Mouse (Mus musculus): ENCODE data around the gene Aldh1b1. TPM values are rescaled to one million over a fixed set of nuclear protein-coding genes. Genes with fewer than 3 reads are reported as not detected.
A peak's percentile ranks its signal among the peaks of the same experiment; 100 is the strongest.

Gene Aldh1b1
- polyA plus RNA-seq, 1 experiment from 2014 or later: 22.7 TPM

- ATAC-seq: peak; percentile 7; the same call in 1 of the 2 replicates
- Histone ChIP-seq H3K9ac (ENCODE audit: low read depth, low read length) (peak overlapping the region; percentile 51), H3K27ac (ENCODE audit: low read length) (peak overlapping the region; percentile 77), H3K4me2 (ENCODE audit: low read length) (peak overlapping the region; percentile 45), H3K4me1 (ENCODE audit: control insufficient read depth, insufficient read depth, low read length) (peaks cover 44% of the 10 kb centered on the region), H3K27me3 (ENCODE audit: control insufficient read depth, insufficient read depth, low read depth, low read length) (no peaks in the 10 kb centered on the region), H3K36me3 (ENCODE audit: control insufficient read depth, insufficient read depth, low read length) (no peaks in the 10 kb centered on the region), H3K4me3 (ENCODE audit: low read depth, low read length) (peak overlapping the region; percentile 20; the same call in 1 of the 2 replicates), H3K9me3 (replicated peaks; ENCODE audit: control insufficient read depth, low read length, poor library complexity, severe bottlenecking) (no peaks in the 10 kb centered on the region)
- 8% methylated on average over 4 of the region's 4 CpGs for WGBS
Measured at GRCm38 (mm10) chr4:45818814-45819207, 20.0 kb downstream of the Aldh1b1 start.

GRCm38 (mm10) chr4:45819208-45819931 lies 20.5 kb downstream of the Aldh1b1 start:
- Histone ChIP-seq H3K27me3 (ENCODE audit: control insufficient read depth, insufficient read depth, low read depth, low read length) (no peaks in the 10 kb centered on the region), H3K4me3 (ENCODE audit: low read depth, low read length) (peak overlapping the region; percentile 20), H3K36me3 (ENCODE audit: control insufficient read depth, insufficient read depth, low read length) (no peaks in the 10 kb centered on the region), H3K9ac (ENCODE audit: low read depth, low read length) (peak overlapping the region; percentile 51), H3K4me1 (ENCODE audit: control insufficient read depth, insufficient read depth, low read length) (peaks cover 49% of the 10 kb centered on the region), H3K27ac (ENCODE audit: low read length) (peak overlapping the region; percentile 77), H3K9me3 (replicated peaks; ENCODE audit: control insufficient read depth, low read length, poor library complexity, severe bottlenecking) (no peaks in the 10 kb centered on the region), H3K4me2 (ENCODE audit: low read length) (peak overlapping the region; percentile 45)
- peak; percentile 59 for ATAC-seq
- WGBS: 2% methylated on average over 17 of the region's 17 CpGs

DNA sequence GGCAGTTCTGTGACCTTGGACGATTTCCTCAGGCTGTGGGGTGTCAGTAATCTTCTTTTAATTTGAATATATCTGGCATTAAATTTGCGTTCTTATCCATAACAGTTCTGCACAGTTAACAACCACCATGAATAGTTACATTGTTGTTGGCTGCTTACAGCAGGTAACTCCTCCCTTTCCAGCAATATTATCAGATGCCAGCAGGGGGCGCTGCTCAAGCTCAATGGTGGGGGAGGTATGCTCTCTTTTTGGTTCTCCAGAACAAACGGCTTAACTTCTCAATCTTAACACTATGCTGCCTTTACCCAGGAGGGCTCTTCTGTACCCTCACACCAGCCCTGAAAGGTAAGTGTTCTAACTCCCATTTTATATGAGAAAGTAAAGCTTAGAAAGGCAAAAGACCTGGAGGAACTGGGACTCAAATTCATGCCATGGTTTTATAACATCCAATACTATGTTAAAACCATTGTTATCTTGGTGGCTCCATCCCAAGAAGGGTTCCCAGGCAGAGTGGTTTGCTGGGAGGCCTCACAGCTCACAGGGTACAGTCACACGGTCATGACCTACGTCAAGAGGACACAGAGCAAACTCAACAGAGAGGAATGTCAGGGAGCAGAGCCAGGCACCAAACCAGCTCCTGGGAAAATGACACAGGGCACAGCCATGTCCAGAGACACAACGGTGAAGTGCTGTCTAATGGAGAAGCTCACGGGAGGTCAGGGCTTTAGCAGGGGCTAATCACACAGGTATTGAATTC lies 21.4 kb downstream of the Aldh1b1 start:
- peak overlapping the region; percentile 77 for H3K27ac ChIP-seq (ENCODE audit: low read length)
- H3K36me3 ChIP-seq (ENCODE audit: control insufficient read depth, insufficient read depth, low read length): no peaks in the 10 kb centered on the region
- no peaks in the 10 kb centered on the region for H3K9me3 ChIP-seq (replicated peaks; ENCODE audit: control insufficient read depth, low read length, poor library complexity, severe bottlenecking)
- no peak overlapping the region; the same call in 1 of the 2 replicates for H3K9ac ChIP-seq (ENCODE audit: low read depth, low read length)
- WGBS: 41% methylated on average over 8 of the region's 8 CpGs
- 0 out of 2 replicates have a peak overlapping the region, but pooled peaks have one; percentile 20 for H3K4me3 ChIP-seq (ENCODE audit: low read depth, low read length)
- H3K27me3 ChIP-seq (ENCODE audit: control insufficient read depth, insufficient read depth, low read depth, low read length): peaks cover 2% of the 10 kb centered on the region; the same call in 1 of the 2 replicates
- peak overlapping the region; percentile 45 for H3K4me2 ChIP-seq (ENCODE audit: low read length)
- H3K4me1 ChIP-seq (ENCODE audit: control insufficient read depth, insufficient read depth, low read length): peaks cover 55% of the 10 kb centered on the region
- no peak for ATAC-seq

DNA sequence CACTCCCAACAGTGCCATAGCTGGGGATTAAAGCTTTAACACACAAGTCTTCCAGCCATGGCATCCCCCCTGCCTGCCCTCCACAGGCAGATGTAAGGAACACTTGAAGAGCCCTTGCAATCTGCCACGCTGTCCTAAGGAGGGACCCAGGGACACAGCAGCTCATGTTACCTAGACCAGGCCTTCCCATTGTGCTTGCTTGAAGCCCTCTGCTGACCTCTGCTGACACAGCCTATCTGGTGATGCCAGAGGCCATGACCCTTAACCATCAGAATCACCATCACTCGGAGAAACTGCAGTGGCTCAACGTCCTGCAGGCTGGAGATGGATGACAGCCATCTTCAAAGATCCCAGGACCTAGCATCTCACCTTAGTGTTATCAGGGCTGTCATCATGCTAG lies 23.2 kb downstream of the Aldh1b1 start:
- H3K4me3 ChIP-seq (ENCODE audit: low read depth, low read length): no peak overlapping the region
- no peaks in the 10 kb centered on the region for H3K9me3 ChIP-seq (replicated peaks; ENCODE audit: control insufficient read depth, low read length, poor library complexity, severe bottlenecking)
- peaks cover 2% of the 10 kb centered on the region; the same call in 1 of the 2 replicates for H3K27me3 ChIP-seq (ENCODE audit: control insufficient read depth, insufficient read depth, low read depth, low read length)
- no peak overlapping the region for H3K4me2 ChIP-seq (ENCODE audit: low read length)
- 37% methylated on average over 3 of the region's 3 CpGs for WGBS
- H3K9ac ChIP-seq (ENCODE audit: low read depth, low read length): no peak overlapping the region
- H3K36me3 ChIP-seq (ENCODE audit: control insufficient read depth, insufficient read depth, low read length): no peaks in the 10 kb centered on the region
- ATAC-seq: no peak
- H3K4me1 ChIP-seq (ENCODE audit: control insufficient read depth, insufficient read depth, low read length): peaks cover 58% of the 10 kb centered on the region
- H3K27ac ChIP-seq (ENCODE audit: low read length): peak overlapping the region; percentile 47

GRCm38 (mm10) chr4:45822781-45823575 lies 24.2 kb downstream of the Aldh1b1 start:
- Histone ChIP-seq H3K27me3 (ENCODE audit: control insufficient read depth, insufficient read depth, low read depth, low read length) (peaks cover 5% of the 10 kb centered on the region; the same call in 1 of the 2 replicates), H3K36me3 (ENCODE audit: control insufficient read depth, insufficient read depth, low read length) (no peaks in the 10 kb centered on the region), H3K9me3 (replicated peaks; ENCODE audit: control insufficient read depth, low read length, poor library complexity, severe bottlenecking) (no peaks in the 10 kb centered on the region), H3K4me2 (ENCODE audit: low read length) (peak overlapping the region; percentile 72), H3K4me1 (ENCODE audit: control insufficient read depth, insufficient read depth, low read length) (peaks cover 57% of the 10 kb centered on the region), H3K4me3 (ENCODE audit: low read depth, low read length) (peak overlapping the region; percentile 54), H3K27ac (ENCODE audit: low read length) (peak overlapping the region; percentile 94), H3K9ac (ENCODE audit: low read depth, low read length) (peak overlapping the region; percentile 67)
- 7% methylated on average over 11 of the region's 11 CpGs for WGBS
- peak; percentile 36 for ATAC-seq

- Histone ChIP-seq H3K9ac (ENCODE audit: low read depth, low read length) (peak overlapping the region; percentile 67), H3K9me3 (replicated peaks; ENCODE audit: control insufficient read depth, low read length, poor library complexity, severe bottlenecking) (no peaks in the 10 kb centered on the region), H3K4me2 (ENCODE audit: low read length) (peak overlapping the region; percentile 72), H3K4me3 (ENCODE audit: low read depth, low read length) (peak overlapping the region; percentile 54), H3K4me1 (ENCODE audit: control insufficient read depth, insufficient read depth, low read length) (peaks cover 45% of the 10 kb centered on the region), H3K36me3 (ENCODE audit: control insufficient read depth, insufficient read depth, low read length) (no peaks in the 10 kb centered on the region), H3K27me3 (ENCODE audit: control insufficient read depth, insufficient read depth, low read depth, low read length) (peaks cover 5% of the 10 kb centered on the region; the same call in 1 of the 2 replicates), H3K27ac (ENCODE audit: low read length) (peak overlapping the region; percentile 94)
- ATAC-seq: peak; percentile 52
- whole genome bisulfite sequencing: 3% methylated on average over 10 of the region's 10 CpGs
Measured at GRCm38 (mm10) chr4:45824049-45824760, 25.4 kb downstream of the Aldh1b1 start.

DNA sequence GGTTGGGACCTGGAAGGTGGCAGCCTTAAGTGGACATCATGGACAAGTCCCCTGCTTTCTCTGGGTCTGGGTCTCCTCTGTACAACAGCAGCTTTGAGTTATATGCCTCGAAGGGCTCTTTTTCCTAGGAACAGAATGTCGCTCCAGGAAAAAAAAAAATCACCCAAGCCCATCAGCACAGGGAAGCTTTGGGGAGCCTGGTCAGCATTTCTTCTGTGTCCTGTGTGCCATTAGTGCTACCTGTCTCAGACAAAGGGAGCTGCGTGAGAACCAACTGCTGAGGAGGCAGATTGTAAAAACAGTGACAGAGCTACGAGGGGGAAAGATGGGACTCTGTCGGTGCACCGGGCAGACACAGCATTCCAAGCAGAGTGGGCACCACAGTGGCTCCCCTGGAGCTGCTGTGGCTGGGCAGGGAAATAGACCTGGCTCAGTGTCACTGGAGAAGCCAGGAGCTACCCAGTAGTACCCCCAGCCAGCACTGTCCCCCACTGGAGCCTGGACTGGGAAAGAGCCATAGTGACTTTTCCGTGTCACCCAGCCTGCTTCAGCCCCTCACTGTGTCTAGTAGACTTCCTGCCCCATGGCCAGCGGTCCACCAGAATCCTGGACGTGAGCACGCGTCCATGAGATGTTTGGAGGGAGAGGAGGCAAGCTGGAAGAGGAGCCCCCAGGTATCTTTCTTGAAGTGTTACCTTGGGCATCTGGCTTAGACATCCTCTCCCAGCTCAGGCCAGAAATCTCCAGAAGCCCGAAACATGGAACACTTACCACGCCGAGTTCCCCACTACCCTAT lies 26.1 kb downstream of the Aldh1b1 start:
- ATAC-seq: no peak
- H3K4me1 ChIP-seq (ENCODE audit: control insufficient read depth, insufficient read depth, low read length): peaks cover 39% of the 10 kb centered on the region
- H3K27ac ChIP-seq (ENCODE audit: low read length): peak overlapping the region; percentile 94
- peak overlapping the region; percentile 54 for H3K4me3 ChIP-seq (ENCODE audit: low read depth, low read length)
- H3K9me3 ChIP-seq (replicated peaks; ENCODE audit: control insufficient read depth, low read length, poor library complexity, severe bottlenecking): no peaks in the 10 kb centered on the region
- 18% methylated on average over 14 of the region's 14 CpGs for WGBS
- no peaks in the 10 kb centered on the region for H3K36me3 ChIP-seq (ENCODE audit: control insufficient read depth, insufficient read depth, low read length)
- peak overlapping the region; percentile 67 for H3K9ac ChIP-seq (ENCODE audit: low read depth, low read length)
- H3K4me2 ChIP-seq (ENCODE audit: low read length): peak overlapping the region; percentile 72
- H3K27me3 ChIP-seq (ENCODE audit: control insufficient read depth, insufficient read depth, low read depth, low read length): peaks cover 5% of the 10 kb centered on the region; the same call in 1 of the 2 replicates

All from midbrain, embryonic 16.5 days (tissue).